Mouse (Mus musculus) erythroblast, embryonic 14.5 days (primary cell): ENCODE results near the gene Irf7. TPM values are rescaled to one million over a fixed set of nuclear protein-coding genes. Genes with fewer than 3 reads are reported as not detected.

Experiments
- H3K27me3 ChIP-seq: 2 replicates; pipeline ENCODE4 v1.6.1; 2012; ENCODE audit warnings: inconsistent platforms; ENCODE audit not compliant: control insufficient read depth
- H3K36me3 ChIP-seq: 2 replicates; pipeline ENCODE4 v1.6.1; 2012; ENCODE audit warnings: mild to moderate bottlenecking, inconsistent platforms; ENCODE audit not compliant: control insufficient read depth
- H3K4me1 ChIP-seq: 2 replicates; pipeline ENCODE4 v1.6.1; 2012; ENCODE audit warnings: inconsistent platforms; ENCODE audit not compliant: control insufficient read depth
- H3K4me3 ChIP-seq: replicated peaks from 2 replicates; pipeline ENCODE3; 2012; ENCODE audit warnings: moderate library complexity, mild to moderate bottlenecking, inconsistent platforms
- H3K9me3 ChIP-seq: 2 replicates; pipeline ENCODE4 v1.6.1; 2012; ENCODE audit warnings: low read length, inconsistent platforms, mixed read lengths; ENCODE audit not compliant: control insufficient read depth
- GATA1 ChIP-seq: IDR thresholded peaks from 2 replicates; pipeline ENCODE4 v1.6.1; 2012; ENCODE audit warnings: low read length, inconsistent platforms, mixed read lengths
- TAL1 ChIP-seq: IDR thresholded peaks from 3 replicates; pipeline ENCODE4 v1.6.1; 2012; ENCODE audit warnings: low read length, inconsistent platforms, mixed read lengths
- polyA plus RNA-seq: library from polyadenylated mRNA; stranded (reverse); fragments of >175 nt; gene quantifications from 2 replicates; pipeline ENCODE4 v1.2.3, GENCODE M21; 2012

Gene Irf7
- polyA plus RNA-seq, 1 experiment = 2.9 TPM

DNA sequence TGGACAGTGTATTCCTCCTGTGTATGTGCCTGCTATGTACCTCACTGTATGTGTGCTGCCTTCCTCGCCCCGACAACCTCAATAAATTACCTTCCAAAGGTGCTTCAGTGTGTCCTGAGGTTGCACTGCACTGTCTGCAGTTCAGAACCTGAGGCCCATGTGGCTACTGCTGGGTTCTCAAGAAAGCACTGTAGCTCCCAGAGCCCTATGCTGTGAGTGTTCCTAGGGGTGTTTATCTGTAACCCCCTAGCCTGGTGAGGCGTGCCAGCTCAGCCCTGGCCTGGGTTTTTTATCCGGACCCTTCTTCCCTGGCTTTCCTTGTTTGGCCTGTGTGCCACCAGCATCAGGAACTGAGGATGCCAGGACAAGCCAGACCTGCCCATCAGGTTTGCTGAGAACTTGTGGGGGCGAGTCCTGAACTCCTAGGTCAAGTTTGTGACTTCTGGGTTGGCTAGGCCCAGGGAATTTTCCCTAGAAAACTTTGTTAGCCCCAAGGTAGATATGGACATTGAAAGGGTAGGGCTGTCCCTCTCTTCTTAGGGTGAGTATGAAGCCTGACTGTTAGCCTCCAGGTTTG, 47.6 kb downstream of the Irf7 start:
- H3K36me3 ChIP-seq = peaks cover 57% of the 10 kb centered on the region
- no peak for TF ChIP-seq TAL1
- H3K4me3 ChIP-seq = no peak overlapping the region
- H3K27me3 ChIP-seq = no peaks in the 10 kb centered on the region
- H3K4me1 ChIP-seq = peaks cover 93% of the 10 kb centered on the region
- no peaks in the 10 kb centered on the region for H3K9me3 ChIP-seq

DNA sequence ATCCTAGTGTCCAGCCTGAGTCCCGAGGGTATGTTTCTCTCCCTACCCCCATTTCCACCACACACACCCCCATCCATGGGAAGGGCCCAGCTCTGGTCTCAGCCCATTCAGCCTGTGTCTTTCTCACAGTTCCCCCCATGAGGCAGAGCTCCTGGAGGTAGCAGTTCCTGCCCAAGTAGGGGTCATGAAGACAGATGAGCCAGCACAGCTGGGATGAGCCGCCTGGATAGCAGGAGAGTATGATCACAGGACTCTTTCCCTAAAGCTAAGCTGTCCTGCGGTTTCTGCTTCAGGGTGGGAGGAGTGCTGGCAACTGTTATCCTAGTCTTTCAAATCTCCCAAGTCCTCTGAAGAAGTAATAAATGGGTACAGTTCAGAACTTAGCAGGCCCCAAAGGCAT, 48.1 kb downstream of the Irf7 start:
- H3K27me3 ChIP-seq = no peaks in the 10 kb centered on the region
- peaks cover 61% of the 10 kb centered on the region for H3K36me3 ChIP-seq
- H3K4me3 ChIP-seq = no peak overlapping the region
- peaks cover 97% of the 10 kb centered on the region for H3K4me1 ChIP-seq
- H3K9me3 ChIP-seq = no peaks in the 10 kb centered on the region
- TF ChIP-seq TAL1 (no peak), GATA1 (no peak)

DNA sequence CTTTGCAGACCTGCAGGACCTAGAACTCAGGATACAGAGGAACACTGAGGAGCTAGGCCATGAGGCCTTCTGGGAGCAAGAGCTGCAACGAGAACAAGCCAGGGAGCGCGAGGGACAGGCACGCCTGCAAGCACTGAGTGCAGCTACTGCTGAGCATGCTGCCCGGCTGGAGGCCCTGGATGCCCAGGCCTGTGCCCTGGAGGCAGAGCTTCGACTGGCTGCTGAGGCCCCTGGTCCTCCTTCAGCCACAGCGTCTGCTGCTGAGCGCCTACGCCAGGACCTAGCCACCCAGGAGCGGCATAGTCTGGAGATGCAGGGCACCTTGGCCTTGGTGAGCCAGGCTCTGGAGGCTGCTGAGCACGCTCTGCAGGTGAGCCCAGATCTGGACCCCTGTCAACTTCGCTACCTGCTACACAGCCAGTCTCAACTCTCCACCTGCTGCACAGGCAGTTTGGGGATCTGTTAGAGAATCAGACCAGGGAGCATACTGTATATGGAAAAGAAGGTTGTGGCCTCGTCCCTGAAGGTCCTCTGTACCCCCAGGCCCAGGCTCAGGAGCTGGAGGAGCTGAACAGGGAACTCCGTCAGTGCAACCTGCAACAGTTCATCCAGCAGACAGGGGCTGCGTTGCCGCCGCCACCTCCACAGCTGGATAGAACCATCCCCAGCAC, 48.8 kb downstream of the Irf7 start:
- Histone ChIP-seq H3K36me3 (peaks cover 64% of the 10 kb centered on the region), H3K9me3 (no peaks in the 10 kb centered on the region), H3K4me1 (peaks cover 97% of the 10 kb centered on the region), H3K27me3 (no peaks in the 10 kb centered on the region), H3K4me3 (peak overlapping the region; percentile 79)
- TF ChIP-seq GATA1 = no peak
- no peak for TF ChIP-seq TAL1

DNA sequence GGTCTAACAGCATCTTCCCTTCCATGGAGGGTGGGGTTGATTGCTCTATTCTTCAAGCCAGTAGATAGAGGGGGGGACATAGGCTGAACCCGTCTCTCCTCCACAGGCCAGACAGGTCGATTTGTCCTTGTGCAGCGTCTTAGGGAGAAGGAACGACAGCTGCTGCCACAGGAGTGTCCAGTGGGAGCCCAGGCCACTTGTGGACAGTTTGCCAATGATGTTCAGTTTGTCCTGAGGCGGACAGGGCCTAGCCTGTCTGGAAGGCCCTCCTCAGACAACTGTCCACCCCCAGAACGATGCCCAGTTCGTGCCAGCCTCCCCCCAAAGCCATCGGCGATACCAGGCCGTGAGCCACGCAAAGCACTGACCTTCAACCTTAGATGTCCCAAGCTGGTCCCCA, 49.4 kb downstream of the Irf7 start:
- TF ChIP-seq TAL1 (no peak), GATA1 (no peak)
- Histone ChIP-seq H3K4me1 (peaks cover 97% of the 10 kb centered on the region), H3K36me3 (peaks cover 67% of the 10 kb centered on the region), H3K27me3 (no peaks in the 10 kb centered on the region), H3K4me3 (peak overlapping the region; percentile 79), H3K9me3 (no peaks in the 10 kb centered on the region)

DNA sequence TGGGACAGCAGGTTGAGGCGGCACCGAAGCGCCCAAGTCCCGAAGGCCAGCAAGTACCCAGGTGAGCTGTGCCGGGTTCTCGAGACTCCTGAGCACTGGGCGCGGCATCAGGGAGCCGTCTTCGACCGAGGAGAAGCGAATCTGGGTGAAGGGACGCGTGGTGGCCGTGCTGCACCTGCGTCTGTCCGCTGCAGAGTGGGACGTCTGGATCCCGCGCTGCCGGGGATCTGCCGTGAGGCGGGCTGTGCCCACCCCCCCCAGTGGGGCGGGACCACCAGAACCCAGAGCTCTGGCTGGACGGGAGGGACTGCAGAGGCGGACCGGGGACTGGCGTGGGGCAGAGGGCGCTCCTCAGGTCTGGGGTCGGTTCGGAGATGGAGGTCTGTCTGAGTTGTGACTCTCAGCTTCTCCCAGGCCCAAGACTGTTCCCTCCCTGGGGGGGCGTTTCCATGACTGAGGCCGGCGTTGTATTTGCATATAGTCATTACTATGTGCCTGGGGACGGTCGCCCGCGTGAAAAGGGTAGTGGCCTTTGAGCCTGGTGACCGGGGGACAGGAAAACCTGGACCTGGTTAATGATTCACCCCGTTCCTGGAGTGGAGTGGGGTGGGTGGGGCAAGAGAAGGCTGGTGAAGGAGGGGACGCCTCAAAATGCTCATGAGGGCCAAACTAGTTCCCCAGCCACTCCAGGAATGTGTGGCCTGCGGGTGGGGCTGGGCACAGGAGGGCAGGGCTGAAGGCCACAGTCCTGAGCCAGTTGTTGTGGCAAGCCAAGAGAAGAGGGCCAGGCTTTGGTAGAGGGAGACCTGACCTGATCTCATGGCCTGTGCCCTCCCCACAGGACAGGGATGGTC, 50.2 kb downstream of the Irf7 start:
- TF ChIP-seq GATA1 (no peak), TAL1 (no peak)
- no peaks in the 10 kb centered on the region for H3K27me3 ChIP-seq
- H3K36me3 ChIP-seq = peaks cover 71% of the 10 kb centered on the region
- H3K4me3 ChIP-seq = peak overlapping the region; percentile 79
- no peaks in the 10 kb centered on the region for H3K9me3 ChIP-seq
- peaks cover 99% of the 10 kb centered on the region for H3K4me1 ChIP-seq

DNA sequence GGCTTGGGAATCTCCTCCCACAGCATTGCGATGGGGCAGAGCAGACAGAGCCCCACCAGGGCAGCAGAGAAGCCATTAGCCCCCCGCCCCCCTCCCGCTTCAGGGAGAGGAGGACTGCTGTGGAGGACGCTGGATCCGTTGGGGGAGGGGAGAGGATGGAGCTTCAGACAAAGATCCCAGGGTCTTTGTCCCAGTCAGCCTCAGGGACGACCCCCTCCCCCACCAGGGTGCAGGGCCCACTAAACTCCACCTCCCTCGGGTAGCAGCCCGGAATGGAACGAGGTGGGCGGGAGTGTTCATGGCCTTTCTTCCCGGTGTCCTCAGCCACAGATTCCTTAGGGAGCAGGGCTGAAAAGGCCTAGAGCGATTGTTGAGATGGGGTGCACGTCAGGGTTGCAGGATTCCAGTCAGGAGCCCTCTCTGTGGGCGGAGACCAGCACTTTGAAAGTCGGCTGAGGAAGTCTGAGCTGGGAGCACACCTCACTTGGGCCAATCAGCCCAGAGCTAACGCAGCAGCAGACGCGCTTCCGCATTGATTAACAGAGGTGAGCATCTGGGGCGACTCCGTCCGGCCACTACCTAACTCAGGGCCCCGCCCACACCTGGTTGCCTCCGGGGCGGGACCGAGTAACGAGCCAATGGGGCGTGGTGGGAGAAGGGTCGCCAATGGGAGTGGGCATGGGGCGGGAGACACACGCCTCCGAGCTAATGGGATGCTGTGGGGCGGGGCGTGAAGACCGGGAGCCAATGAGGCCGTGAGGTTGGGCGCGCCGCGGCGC, 51.0 kb downstream of the Irf7 start, which contains the start of gene Rassf7:
Gene Rassf7, plus strand, starts transcription at position 760 of the 779 bp plus-strand sequence.
- no peaks in the 10 kb centered on the region for H3K27me3 ChIP-seq
- H3K4me1 ChIP-seq = peaks cover 99% of the 10 kb centered on the region
- H3K4me3 ChIP-seq = peak within 1 kb of the TSS; percentile 79
- no peaks in the 10 kb centered on the region for H3K9me3 ChIP-seq
- no peak for TF ChIP-seq GATA1
- peaks cover 71% of the 10 kb centered on the region for H3K36me3 ChIP-seq

DNA sequence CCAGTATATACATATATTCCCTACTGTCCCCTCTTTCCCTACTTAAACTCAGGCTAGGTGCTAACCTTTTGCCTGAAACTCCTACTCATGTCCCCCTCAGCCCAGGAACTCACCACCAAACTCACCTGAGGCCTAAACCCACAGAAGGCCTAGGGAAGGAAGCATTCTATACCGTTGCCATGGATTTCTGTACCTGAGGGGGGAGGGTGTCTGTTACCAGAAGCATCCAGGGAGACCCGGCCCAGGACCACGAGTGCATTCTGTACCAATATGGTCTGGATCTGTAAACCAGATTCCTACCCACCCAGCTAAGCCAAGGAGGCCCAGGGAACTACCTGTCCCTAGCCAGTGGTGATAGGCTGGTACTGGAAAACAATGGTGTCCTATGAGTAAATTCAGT, 52.0 kb downstream of the Irf7 start:
- H3K27me3 ChIP-seq = no peaks in the 10 kb centered on the region
- no peak overlapping the region for H3K4me3 ChIP-seq
- peaks cover 69% of the 10 kb centered on the region for H3K36me3 ChIP-seq
- peaks cover 99% of the 10 kb centered on the region for H3K4me1 ChIP-seq
- no peaks in the 10 kb centered on the region for H3K9me3 ChIP-seq
- TF ChIP-seq TAL1 = no peak
- TF ChIP-seq GATA1 = no peak

DNA sequence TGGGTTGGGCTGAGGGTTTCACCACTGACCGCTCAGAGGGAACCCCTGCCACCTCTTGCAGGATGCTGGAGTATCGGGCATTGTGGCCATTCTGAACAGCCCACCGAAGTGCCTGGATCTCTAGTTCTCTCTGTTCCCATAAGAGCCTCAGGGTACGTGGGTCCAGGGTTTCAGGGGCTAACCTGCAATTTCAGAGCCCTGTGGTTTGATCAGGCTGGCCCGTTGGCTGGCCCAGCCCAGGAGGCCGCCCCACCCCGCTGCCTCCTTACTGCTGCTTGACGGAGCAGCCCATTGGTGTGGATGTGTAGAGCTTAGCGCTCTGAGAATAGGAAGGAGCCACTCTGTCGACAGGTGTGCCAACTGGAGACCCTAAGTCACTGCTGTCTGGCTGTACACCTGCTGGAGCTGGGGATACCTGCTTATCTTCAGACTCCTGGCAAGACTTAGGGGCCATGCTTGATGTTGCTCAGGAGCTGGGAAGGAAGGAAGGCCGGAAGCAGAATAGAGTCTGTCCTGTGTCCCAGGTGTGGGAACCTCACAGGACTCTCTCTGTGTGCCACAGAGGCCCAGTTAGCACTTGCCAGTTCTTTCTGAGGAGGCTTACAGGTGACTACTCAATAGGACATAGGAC, 52.6 kb downstream of the Irf7 start, which contains the start of gene Lmntd2:
Gene Lmntd2, minus strand, starts transcription at position 476 of the 631 bp plus-strand sequence.
- H3K36me3 ChIP-seq = peaks cover 68% of the 10 kb centered on the region
- H3K27me3 ChIP-seq = no peaks in the 10 kb centered on the region
- H3K4me3 ChIP-seq = peak within 1 kb of the TSS; percentile 79
- peaks cover 99% of the 10 kb centered on the region for H3K4me1 ChIP-seq
- no peak for TF ChIP-seq GATA1
- no peak for TF ChIP-seq TAL1
- H3K9me3 ChIP-seq = no peaks in the 10 kb centered on the region
